Mouse (Mus musculus): ENCODE results near the gene Loxl1. TPM values are rescaled to one million over a fixed set of nuclear protein-coding genes. Genes with fewer than 3 reads are reported as not detected.

The Loxl1 gene
- polyA plus RNA-seq, 2 experiments: 0.80 to 1.2 TPM

DNA sequence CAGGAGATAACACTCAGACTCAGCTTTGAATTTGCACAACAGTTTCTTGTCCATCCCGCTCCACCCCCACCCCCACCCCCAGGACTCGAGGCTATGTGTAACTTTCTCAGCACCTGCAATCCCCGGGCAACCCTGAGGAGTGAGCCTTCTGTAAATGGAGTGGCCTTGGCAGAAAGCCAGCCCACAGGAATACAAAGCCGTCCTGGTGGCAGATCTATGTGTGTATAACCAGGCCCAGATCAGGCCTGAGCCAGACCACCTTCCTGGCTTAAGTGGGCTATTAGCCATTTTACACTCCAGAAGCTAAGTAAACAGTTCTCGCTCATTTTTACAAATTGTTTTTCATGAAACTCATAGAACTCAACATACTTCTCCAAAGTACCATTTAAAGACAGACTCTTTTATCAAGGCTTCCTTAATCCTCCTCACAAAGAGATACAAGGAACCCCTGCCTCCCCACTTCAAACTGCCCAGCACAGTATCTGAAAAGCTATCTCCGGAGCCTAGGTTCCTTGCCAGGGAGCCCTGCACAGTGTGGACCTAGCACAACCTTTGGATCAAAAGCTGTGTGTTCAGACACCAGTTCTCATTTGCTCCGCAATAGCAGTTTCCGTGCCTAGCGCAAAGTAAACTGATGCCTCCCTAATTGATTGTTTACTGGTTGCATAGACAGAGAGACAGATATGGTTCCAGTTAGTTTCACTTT is 71.1 kb downstream of the Loxl1 start:
- Histone ChIP-seq H3K9me3 (ENCODE audit: control insufficient read depth, low read length) (no peaks in the 10 kb centered on the region), H3K27ac (no peak overlapping the region), H3K9ac (replicated peaks) (no peak overlapping the region), H3K4me1 (replicated peaks; ENCODE audit: control insufficient read depth in 2 of 2, insufficient read depth in 2 of 2, low read length in 1 of 2) (peaks cover 28 to 29% of the 10 kb centered on the region in 2 experiments), H3K4me2 (ENCODE audit: low read depth) (no peak overlapping the region), H3K36me3 (replicated peaks; ENCODE audit: control insufficient read depth, insufficient read depth, low read depth) (peaks cover 45% of the 10 kb centered on the region), H3K4me3 (ENCODE audit: insufficient read depth in 1 of 2, low read depth in 2 of 2, low read length in 2 of 2) (no peak overlapping the region), H3K27me3 (ENCODE audit: control insufficient read depth, insufficient read depth, low read length) (no peaks in the 10 kb centered on the region)
- DNase-seq (ENCODE audit: low read depth in 3 of 3, low spot score in 3 of 3) (no peak), ATAC-seq (ENCODE audit: insufficient read depth) (no peak)
- TF ChIP-seq CTCF (IDR thresholded peaks at IDR 0.05; ENCODE audit: low read depth) (no peak), EP300 (IDR thresholded peaks at IDR 0.05; ENCODE audit: low read depth) (no peak)
- WGBS (ENCODE audit: insufficient replicate concordance): 68% methylated on average over 9 of the region's 9 CpGs

Other genes starting within 250 kb of the Loxl1 start
- 0.07 TPM in 1 of 2 replicates, not detected in the other for gene Stra6, start 249.4 kb downstream of the Loxl1 start, polyA plus RNA-seq (2012; rRNA removed)
- not detected in 2 replicates for gene Stra6, start 249.4 kb downstream of the Loxl1 start, polyA plus RNA-seq (2014; fragmentation: Nextera tagmentation; extraction: Ambion mirVana)
- gene Ccdc33, start 194.4 kb downstream of the Loxl1 start, polyA plus RNA-seq (2012; rRNA removed): not detected in 2 replicates
- not detected in 2 replicates for gene Ccdc33, start 194.4 kb downstream of the Loxl1 start, polyA plus RNA-seq (2014; fragmentation: Nextera tagmentation; extraction: Ambion mirVana)
- 3.3 and 3.6 TPM in 2 replicates for gene Islr, start 108.9 kb downstream of the Loxl1 start, polyA plus RNA-seq (2012; rRNA removed)
- 1.1 and 1.7 TPM in 2 replicates for gene Islr, start 108.9 kb downstream of the Loxl1 start, polyA plus RNA-seq (2014; fragmentation: Nextera tagmentation; extraction: Ambion mirVana)
- gene Islr2, start 108.9 kb downstream of the Loxl1 start, polyA plus RNA-seq (2012; rRNA removed): 0.03 and 0.35 TPM in 2 replicates
- not detected in 2 replicates for gene Islr2, start 108.9 kb downstream of the Loxl1 start, polyA plus RNA-seq (2014; fragmentation: Nextera tagmentation; extraction: Ambion mirVana)
- 16.7 and 17.6 TPM in 2 replicates for gene Pml, start 63.4 kb downstream of the Loxl1 start, polyA plus RNA-seq (2012; rRNA removed)
- gene Pml, start 63.4 kb downstream of the Loxl1 start, polyA plus RNA-seq (2014; fragmentation: Nextera tagmentation; extraction: Ambion mirVana): 17.1 and 19.3 TPM in 2 replicates
- gene Stoml1, start 60.0 kb downstream of the Loxl1 start, polyA plus RNA-seq (2012; rRNA removed): 4.1 and 4.8 TPM in 2 replicates
- 2.5 and 3.8 TPM in 2 replicates for gene Stoml1, start 60.0 kb downstream of the Loxl1 start, polyA plus RNA-seq (2014; fragmentation: Nextera tagmentation; extraction: Ambion mirVana)
- gene Tbc1d21, start 57.3 kb upstream of the Loxl1 start, polyA plus RNA-seq (2012; rRNA removed): not detected in 2 replicates
- gene Tbc1d21, start 57.3 kb upstream of the Loxl1 start, polyA plus RNA-seq (2014; fragmentation: Nextera tagmentation; extraction: Ambion mirVana): not detected in 2 replicates
- 0.08 and 0.13 TPM in 2 replicates for gene Insyn1, start 175.4 kb upstream of the Loxl1 start, polyA plus RNA-seq (2012; rRNA removed)
- gene Insyn1, start 175.4 kb upstream of the Loxl1 start, polyA plus RNA-seq (2014; fragmentation: Nextera tagmentation; extraction: Ambion mirVana): not detected in 2 replicates
- 0.87 and 1.1 TPM in 2 replicates for gene Cd276, start 242.3 kb upstream of the Loxl1 start, polyA plus RNA-seq (2012; rRNA removed)
- gene Cd276, start 242.3 kb upstream of the Loxl1 start, polyA plus RNA-seq (2014; fragmentation: Nextera tagmentation; extraction: Ambion mirVana): 1.2 and 1.6 TPM in 2 replicates

Data from liver, embryonic 14.5 days (tissue).